Mouse (Mus musculus): ENCODE results near the gene Dmpk.

DNA sequence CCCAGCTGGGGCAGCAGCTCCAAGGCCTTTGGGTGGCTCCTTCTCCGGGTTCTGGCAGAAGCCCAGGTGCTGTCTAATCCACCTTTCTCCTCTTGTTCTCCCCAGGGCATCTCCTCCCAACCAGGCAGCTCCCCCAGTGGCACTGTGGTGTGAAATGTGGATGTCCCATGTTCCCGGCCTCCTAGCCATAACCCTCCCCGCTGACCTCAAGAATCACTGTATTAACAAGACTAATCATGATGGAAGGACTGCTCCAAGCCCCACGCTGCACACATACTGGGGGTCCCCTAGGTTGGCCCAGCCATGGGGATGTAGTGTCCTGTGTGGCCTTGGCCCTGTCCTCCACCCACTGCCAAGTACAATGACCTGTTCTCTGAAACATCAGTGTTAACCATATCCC lies 1.5 kb upstream of the Dmpk start:
- TF ChIP-seq CTCF (conservative IDR thresholded peaks at IDR 0.05 in 1 of 2, IDR thresholded peaks at IDR 0.05 in 1 of 2; ENCODE audit: low read depth in 2 of 2, low read length in 2 of 2) (no peak), EP300 (IDR thresholded peaks at IDR 0.05; ENCODE audit: low read length) (no peak), JUN (IDR thresholded peaks at IDR 0.05; ENCODE audit: insufficient read depth, low read depth, low read length) (no peak), ELF1 (IDR thresholded peaks at IDR 0.05; ENCODE audit: low read depth, low read length) (no peak), CHD2 (IDR thresholded peaks at IDR 0.05; ENCODE audit: low read length) (no peak), MAFK (IDR thresholded peaks at IDR 0.05; ENCODE audit: insufficient replicate concordance, low read length) (no peak), NRF1 (IDR thresholded peaks at IDR 0.05; ENCODE audit: low read depth, low read length) (no peak), CHD1 (IDR thresholded peaks at IDR 0.05; ENCODE audit: low read depth, low read length) (no peak)

Measured in CH12.LX (cell line).